Mouse (Mus musculus) cortical plate, adult 2 months (tissue): ENCODE data around the gene Susd6.

ENCODE experiments used
- CTCF ChIP-seq: fragments of 200-500 bp; IDR thresholded peaks from 2 replicates; pipeline ENCODE4 v1.5.1; 2011; ENCODE audit warnings: mild to moderate bottlenecking, control low read depth, low read length; ENCODE audit not compliant: insufficient read depth; ENCODE audit errors: extremely low read depth
- POLR2A ChIP-seq: fragments of 200-500 bp; IDR thresholded peaks from 2 replicates; pipeline ENCODE4 v1.6.1; 2011; ENCODE audit warnings: mild to moderate bottlenecking, low read length, control low read depth; ENCODE audit not compliant: insufficient read depth; ENCODE audit errors: extremely low read depth

- TF ChIP-seq CTCF (no peak), POLR2A (no peak)
Measured at GRCm38 (mm10) chr12:80758559-80759386, 31.5 kb upstream of the Susd6 start.
